Mouse (Mus musculus) MEL (cell line): Measurements from ENCODE around the gene Nup205. TPM values are rescaled to one million over a fixed set of nuclear protein-coding genes. Genes with fewer than 3 reads are reported as not detected.

Experiments used
- DNase-seq: peaks from one replicate; pipeline ENCODE4 v3.0.0; 2011; ENCODE audit warnings: low read depth, low spot score
- H3K27ac ChIP-seq: 2 replicates; pipeline ENCODE4 v1.5.1; 2012; ENCODE audit warnings: low read depth, mild to moderate bottlenecking, control low read depth, low read length, moderate library complexity; ENCODE audit not compliant: control insufficient read depth
- H3K27me3 ChIP-seq, 2 experiments: fragments of 150-350 bp in 1 of 2; sonication (generic) in 1 of 2; 2 replicates each; pipeline ENCODE4 v1.6.1; 2012; ENCODE audit warnings: low read length in 2 of 2, mild to moderate bottlenecking in 2 of 2, improper control_type of control experiment in 1 of 2, moderate library complexity in 1 of 2; ENCODE audit not compliant: insufficient read depth in 2 of 2, control insufficient read depth in 1 of 2
- H3K36me3 ChIP-seq, 2 experiments: 2 replicates each; pipeline ENCODE4 v1.6.1; 2012 to 2014; ENCODE audit warnings: low read length in 2 of 2, improper control_type of control experiment in 1 of 2, inconsistent platforms in 1 of 2, mild to moderate bottlenecking in 1 of 2; ENCODE audit not compliant: insufficient read depth in 2 of 2, control insufficient read depth in 1 of 2
- H3K4me1 ChIP-seq, 2 experiments: fragments of 150-350 bp in 1 of 2; sonication (generic) in 1 of 2; 2 replicates each; pipeline ENCODE4 v1.6.1; 2012; ENCODE audit warnings: low read length in 2 of 2, improper control_type of control experiment in 1 of 2, mild to moderate bottlenecking in 1 of 2; ENCODE audit not compliant: insufficient read depth in 2 of 2, control insufficient read depth in 1 of 2
- H3K4me3 ChIP-seq, 2 experiments: fragments of 150-350 bp in 1 of 2; sonication (generic) in 1 of 2; 2 replicates each; pipeline ENCODE4 v1.5.1; 2012; ENCODE audit warnings: low read depth in 2 of 2, low read length in 2 of 2, mild to moderate bottlenecking in 2 of 2, moderate library complexity in 2 of 2, control low read depth in 1 of 2, improper control_type of control experiment in 1 of 2; ENCODE audit not compliant: control insufficient read depth in 1 of 2, insufficient read depth in 1 of 2
- H3K79me2 ChIP-seq: 2 replicates; pipeline ENCODE4 v1.6.1; 2012; ENCODE audit warnings: mild to moderate bottlenecking, low read length, moderate library complexity; ENCODE audit not compliant: control insufficient read depth, poor library complexity, insufficient read depth
- H3K9ac ChIP-seq: 2 replicates; pipeline ENCODE4 v1.6.1; 2012; ENCODE audit warnings: low read depth, mild to moderate bottlenecking, control low read depth, low read length, moderate library complexity; ENCODE audit not compliant: control insufficient read depth, poor library complexity, severe bottlenecking
- H3K9me3 ChIP-seq: fragments of 150-350 bp; sonication (generic); replicated peaks from 2 replicates; pipeline ENCODE4 v1.6.1; 2012; ENCODE audit warnings: mild to moderate bottlenecking, low read length, improper control_type of control experiment, moderate library complexity; ENCODE audit not compliant: insufficient read depth
- CHD2 ChIP-seq: IDR thresholded peaks from 2 replicates; pipeline ENCODE4 v1.6.1; 2011; ENCODE audit warnings: low read length, improper control_type of control experiment
- CTCF ChIP-seq, 3 experiments: IDR thresholded peaks in 2 of 3; conservative IDR thresholded peaks in 1 of 3; 2 replicates each; pipeline ENCODE4 v1.5.1; 2011 to 2012; ENCODE audit warnings: low read length in 3 of 3, low read depth in 2 of 3, mild to moderate bottlenecking in 2 of 3, improper control_type of control experiment in 1 of 3, inconsistent platforms in 1 of 3, mixed read lengths in 1 of 3, moderate library complexity in 1 of 3; ENCODE audit not compliant: control insufficient read depth in 1 of 3, insufficient read depth in 1 of 3, poor library complexity in 1 of 3, severe bottlenecking in 1 of 3
- E2F4 ChIP-seq: IDR thresholded peaks from 2 replicates; pipeline ENCODE4 v1.6.1; 2011; ENCODE audit warnings: low read depth, low read length, improper control_type of control experiment, borderline replicate concordance
- EP300 ChIP-seq, 2 experiments: IDR thresholded peaks; 2 replicates each; pipeline ENCODE4 v1.6.1; 2011; ENCODE audit warnings: improper control_type of control experiment in 2 of 2, low read length in 2 of 2, low read depth in 1 of 2, mild to moderate bottlenecking in 1 of 2
- GABPA ChIP-seq: IDR thresholded peaks from 2 replicates; pipeline ENCODE4 v1.6.1; 2012; ENCODE audit warnings: low read depth, mild to moderate bottlenecking, inconsistent platforms, low read length, improper control_type of control experiment, moderate library complexity
- GATA1 ChIP-seq: IDR thresholded peaks from 2 replicates; pipeline ENCODE4 v1.6.1; 2011; ENCODE audit warnings: low read depth, low read length, improper control_type of control experiment
- HCFC1 ChIP-seq: IDR thresholded peaks from 2 replicates; pipeline ENCODE4 v1.6.1; 2012; ENCODE audit warnings: low read depth, mild to moderate bottlenecking, inconsistent platforms, low read length, improper control_type of control experiment, moderate library complexity
- KAT2A ChIP-seq: conservative IDR thresholded peaks from 2 replicates; pipeline ENCODE4 v1.6.1; 2012; ENCODE audit warnings: low read depth, low read length, improper control_type of control experiment, inconsistent platforms
- MAZ ChIP-seq: IDR thresholded peaks from 2 replicates; pipeline ENCODE4 v1.6.1; 2012; ENCODE audit warnings: low read depth, mild to moderate bottlenecking, inconsistent platforms, low read length, improper control_type of control experiment
- POLR2AphosphoS2 ChIP-seq: IDR thresholded peaks from 2 replicates; pipeline ENCODE4 v1.6.1; 2011; ENCODE audit warnings: low read length, improper control_type of control experiment
- RAD21 ChIP-seq: IDR thresholded peaks from 2 replicates; pipeline ENCODE4 v1.6.1; 2011; ENCODE audit warnings: mild to moderate bottlenecking, low read depth, low read length, improper control_type of control experiment
- RCOR1 ChIP-seq: IDR thresholded peaks from 2 replicates; pipeline ENCODE4 v1.6.1; 2012; ENCODE audit warnings: low read depth, mild to moderate bottlenecking, inconsistent platforms, low read length, improper control_type of control experiment
- SIN3A ChIP-seq: IDR thresholded peaks from 2 replicates; pipeline ENCODE4 v1.6.1; 2012; ENCODE audit warnings: low read length, improper control_type of control experiment, inconsistent platforms
- TAL1 ChIP-seq: IDR thresholded peaks from 2 replicates; pipeline ENCODE4 v1.6.1; 2012; ENCODE audit warnings: mild to moderate bottlenecking, inconsistent platforms, low read length, moderate library complexity, mixed read lengths
- TBP ChIP-seq: IDR thresholded peaks from 2 replicates; pipeline ENCODE4 v1.8.0; 2011; ENCODE audit warnings: low read depth, low read length, improper control_type of control experiment
- ZMIZ1 ChIP-seq: IDR thresholded peaks from 2 replicates; pipeline ENCODE4 v1.6.1; 2012; ENCODE audit warnings: low read depth, mild to moderate bottlenecking, inconsistent platforms, low read length, improper control_type of control experiment, moderate library complexity
- ZNF384 ChIP-seq: IDR thresholded peaks from 2 replicates; pipeline ENCODE4 v1.6.1; 2012; ENCODE audit warnings: low read depth, mild to moderate bottlenecking, inconsistent platforms, low read length, improper control_type of control experiment
- polyA plus RNA-seq, 2 experiments: library from polyadenylated mRNA; stranded (reverse) in 1 of 2; unstranded in 1 of 2; fragments of >175 nt in 1 of 2; fragments of >200 nt in 1 of 2; gene quantifications; 2 replicates each; pipeline versions ENCODE4 v1.2.1 to v1.2.4; 2012; ENCODE audit warnings: low replicate concordance in 2 of 2, low read depth in 1 of 2; ENCODE audit not compliant: insufficient read length in 2 of 2, insufficient read depth in 1 of 2, missing spikeins in 1 of 2
- total RNA-seq: library from RNA; depleted of rRNA; stranded (reverse); fragments of 300-350 nt; gene quantifications from 2 replicates; pipeline ENCODE4 v1.2.3, GENCODE M21; 2012

Nup205 gene
- total and polyA plus RNA-seq, 3 experiments: 32.1 to 89.3 (median 82.9) TPM

- TF ChIP-seq RCOR1: no peak
These were observed 88.5 kb downstream of the Nup205 start (continued) for GRCm38 (mm10) chr6:35265580-35266278.

GRCm38 (mm10) chr6:35268711-35269110 lies 91.5 kb downstream of the Nup205 start:
- no peaks in the 10 kb centered on the region for H3K79me2 ChIP-seq
- no peak overlapping the region for H3K27ac ChIP-seq
- no peaks in the 10 kb centered on the region; a peak in 1 of 4 replicates for H3K27me3 ChIP-seq
- no peak for DNase-seq
- H3K4me1 ChIP-seq: no peaks in the 10 kb centered on the region
- H3K9ac ChIP-seq: no peak overlapping the region
- TF ChIP-seq ZMIZ1 (no peak), TAL1 (no peak), MAZ (no peak), SIN3A (no peak)
- TF ChIP-seq, all 39 proteins: peak for 0
- no peaks in the 10 kb centered on the region for H3K36me3 ChIP-seq
- no peak overlapping the region for H3K4me3 ChIP-seq
- no peaks in the 10 kb centered on the region for H3K9me3 ChIP-seq

GRCm38 (mm10) chr6:35269643-35270042 lies 92.4 kb downstream of the Nup205 start:
- no peak for DNase-seq
- no peaks in the 10 kb centered on the region for H3K9me3 ChIP-seq
- no peaks in the 10 kb centered on the region for H3K36me3 ChIP-seq
- TF ChIP-seq E2F4 (no peak), HCFC1 (no peak), ZNF384 (no peak), KAT2A (no peak), CTCF (IDR thresholded peaks at IDR 0.05 in 2 of 3, conservative IDR thresholded peaks at IDR 0.05 in 1 of 3; ENCODE audit: control insufficient read depth in 1 of 3, insufficient read depth in 1 of 3, low read depth in 2 of 3, low read length in 3 of 3, poor library complexity in 1 of 3, severe bottlenecking in 1 of 3) (no peak), POLR2AphosphoS2 (no peak), EP300 (IDR thresholded peaks at IDR 0.05; ENCODE audit: low read depth in 1 of 2, low read length in 2 of 2) (no peak), TBP (no peak), RAD21 (no peak), GABPA (no peak), GATA1 (no peak), CHD2 (no peak)
- no peaks in the 10 kb centered on the region for H3K4me1 ChIP-seq
- no peaks in the 10 kb centered on the region; a peak in 1 of 4 replicates for H3K27me3 ChIP-seq
- no peak overlapping the region for H3K4me3 ChIP-seq
- H3K9ac ChIP-seq: no peak overlapping the region
- H3K79me2 ChIP-seq: no peaks in the 10 kb centered on the region
- no peak overlapping the region for H3K27ac ChIP-seq
